Mouse (Mus musculus) hindbrain, embryonic 15.5 days (tissue): ENCODE data around the gene 4930452B06Rik. TPM values are rescaled to one million over a fixed set of nuclear protein-coding genes. Genes with fewer than 3 reads are reported as not detected.
"Not testable (repeated sequence)": the region's sequence is repeated elsewhere in the genome, so short reads cannot be mapped to it uniquely, and the experiment has no call there.

Experiments
- ATAC-seq: fragments of 200-750 bp; cut with Nextera tagmentation; 2 replicates; pipeline ENCODE4 v1.8.0; 2017; ENCODE audit warnings: low read depth, moderate number of reproducible peaks, moderate TSS enrichment; ENCODE audit not compliant: low FRiP score
- H3K27ac ChIP-seq: fragments of 300-500 bp; sonication (generic); replicated peaks from 2 replicates; pipeline ENCODE4 v1.5.1; 2015; ENCODE audit warnings: mild to moderate bottlenecking, inconsistent platforms
- H3K27me3 ChIP-seq: fragments of 300-500 bp; sonication (generic); 2 replicates; pipeline ENCODE4 v1.6.1; 2015; ENCODE audit warnings: control low read depth, inconsistent platforms
- H3K36me3 ChIP-seq: fragments of 300-500 bp; sonication (generic); 2 replicates; pipeline ENCODE4 v1.6.1; 2015; ENCODE audit warnings: control low read depth, inconsistent platforms
- H3K4me1 ChIP-seq: fragments of 300-500 bp; sonication (generic); replicated peaks from 2 replicates; pipeline ENCODE4 v1.6.1; 2015; ENCODE audit warnings: control low read depth, inconsistent platforms
- H3K4me2 ChIP-seq: fragments of 300-500 bp; sonication (generic); 2 replicates; pipeline ENCODE4 v1.6.1; 2015; ENCODE audit warnings: moderate library complexity, mild to moderate bottlenecking, inconsistent platforms
- H3K4me3 ChIP-seq: fragments of 300-500 bp; sonication (generic); 2 replicates; pipeline ENCODE4 v1.5.1; 2015; ENCODE audit warnings: mild to moderate bottlenecking, inconsistent platforms
- H3K9ac ChIP-seq: fragments of 300-500 bp; sonication (generic); 2 replicates; pipeline ENCODE4 v1.6.1; 2015; ENCODE audit warnings: inconsistent platforms
- H3K9me3 ChIP-seq: fragments of 300-500 bp; sonication (generic); 2 replicates; pipeline ENCODE4 v1.6.1; 2016; ENCODE audit warnings: control low read depth, inconsistent platforms
- WGBS: fragments of 180-500 bp; shearing (Covaris S2); methylation state at CpG from one replicate; pipeline ENCODE4 v1.1.7; 2015; 5-methylcytosine and 5-hydroxymethylcytosine counted together
- polyA plus RNA-seq: library from polyadenylated mRNA; unstranded; fragments of >200 nt; fragmentation: Nextera tagmentation; extraction: Ambion mirVana; gene quantifications from 2 replicates; pipeline ENCODE4 v1.2.1, GENCODE M21; 2015

4930452B06Rik gene
- polyA plus RNA-seq, 1 experiment from 2014 or later, result 7.5 TPM

DNA sequence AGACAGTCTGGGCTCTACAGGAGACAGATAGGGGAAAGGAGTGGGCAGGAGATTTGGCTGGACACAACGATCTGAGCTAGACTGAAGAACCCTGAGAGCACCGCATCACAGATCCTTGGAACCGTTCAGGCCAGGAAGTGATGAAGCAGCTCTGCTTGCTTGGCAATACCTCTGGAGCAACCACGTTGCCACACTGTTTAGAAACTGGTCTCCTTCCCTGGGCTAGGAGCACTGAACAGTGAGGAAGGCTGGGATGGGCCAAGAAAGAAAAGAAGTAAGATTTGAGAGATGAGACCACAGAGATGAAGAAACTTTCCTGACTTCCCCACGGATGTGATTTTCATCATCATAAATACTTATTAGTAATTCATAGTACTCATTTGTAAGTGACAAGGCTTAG lies 45.5 kb downstream of the 4930452B06Rik start:
- no peaks in the 10 kb centered on the region for H3K27me3 ChIP-seq
- no peaks in the 10 kb centered on the region for H3K9me3 ChIP-seq
- ATAC-seq, result no peak
- WGBS, result 90% methylated on average over 5 of the region's 5 CpGs
- no peaks in the 10 kb centered on the region for H3K36me3 ChIP-seq
- H3K9ac ChIP-seq, result no peak overlapping the region
- no peaks in the 10 kb centered on the region for H3K4me1 ChIP-seq
- no peak overlapping the region for H3K4me3 ChIP-seq
- no peak overlapping the region for H3K27ac ChIP-seq
- no peak overlapping the region for H3K4me2 ChIP-seq

DNA sequence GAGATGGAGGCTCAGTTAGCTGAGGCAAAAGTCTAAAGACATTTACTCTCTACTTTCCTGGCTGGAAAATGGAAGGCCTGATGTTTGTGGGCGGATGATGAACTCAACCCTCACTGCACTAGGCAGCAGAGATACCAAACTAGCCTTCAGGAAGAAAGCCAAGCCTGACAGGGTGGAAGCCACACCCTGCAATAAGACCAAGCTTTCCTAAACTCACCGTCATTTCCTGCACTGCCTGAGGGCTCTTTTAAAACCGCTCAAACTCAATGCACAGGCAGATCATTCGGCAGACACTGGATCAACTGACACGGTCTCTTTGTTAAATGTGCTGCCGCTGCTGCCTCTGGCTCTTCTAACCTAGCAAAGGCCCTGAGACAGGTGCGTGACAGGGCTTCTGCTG lies 50.4 kb downstream of the 4930452B06Rik start:
- Histone ChIP-seq H3K27ac (no peak overlapping the region), H3K4me3 (no peak overlapping the region), H3K9me3 (no peaks in the 10 kb centered on the region), H3K4me1 (no peaks in the 10 kb centered on the region), H3K4me2 (no peak overlapping the region), H3K9ac (no peak overlapping the region), H3K36me3 (no peaks in the 10 kb centered on the region), H3K27me3 (no peaks in the 10 kb centered on the region)
- no peak for ATAC-seq
- 75% methylated on average over 7 of the region's 7 CpGs for WGBS

DNA sequence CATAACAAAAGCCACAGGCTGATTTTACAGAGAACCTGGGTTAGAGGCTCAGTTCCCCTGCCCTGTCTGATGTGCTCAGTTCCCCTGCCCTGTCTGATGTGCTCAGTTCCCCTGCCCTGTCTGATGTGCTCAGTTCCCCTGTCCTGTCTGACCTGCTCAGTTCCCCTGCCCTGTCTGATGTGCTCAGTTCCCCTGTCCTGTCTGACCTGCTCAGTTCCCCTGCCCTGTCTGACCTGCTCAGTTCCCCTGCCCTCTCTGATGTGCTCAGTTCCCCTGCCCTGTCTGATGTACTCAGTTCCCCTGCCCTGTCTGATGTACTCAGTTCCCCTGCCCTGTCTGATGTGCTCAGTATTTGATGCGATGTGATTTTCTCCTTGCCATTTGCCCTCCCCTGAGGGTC lies 51.6 kb downstream of the 4930452B06Rik start:
- not testable (repeated sequence) for ATAC-seq, H3K36me3 ChIP-seq, H3K9ac ChIP-seq, H3K27me3 ChIP-seq, H3K27ac ChIP-seq, H3K4me2 ChIP-seq, H3K4me3 ChIP-seq, H3K4me1 ChIP-seq, H3K9me3 ChIP-seq
- WGBS, result 83% methylated on average over 1 of the region's 1 CpGs

DNA sequence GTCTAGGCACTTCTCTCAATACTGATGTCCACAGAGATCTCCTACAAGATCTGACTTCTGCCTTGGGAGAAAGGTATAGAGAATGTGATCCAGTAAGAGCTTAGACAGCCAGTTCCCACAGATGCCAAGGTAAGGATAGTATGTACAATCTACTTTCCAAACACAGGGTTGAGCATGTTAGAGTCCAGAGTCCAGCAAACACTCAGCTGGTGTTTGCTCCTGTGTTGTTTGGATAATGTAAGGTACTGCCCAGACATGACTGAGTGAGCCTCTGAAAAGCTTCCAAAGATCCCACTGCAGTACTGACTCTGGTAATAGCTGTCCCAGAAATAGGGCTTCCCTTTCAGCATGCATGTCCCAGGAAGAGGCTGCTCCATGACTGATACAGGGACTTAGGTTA lies 54.0 kb downstream of the 4930452B06Rik start:
- Histone ChIP-seq H3K9me3 (no peaks in the 10 kb centered on the region), H3K4me1 (0 out of 2 replicates have a peak, but pooled peaks cover 3% of the 10 kb centered on the region), H3K9ac (no peak overlapping the region), H3K4me3 (no peak overlapping the region), H3K27ac (no peak overlapping the region), H3K4me2 (no peak overlapping the region), H3K36me3 (no peaks in the 10 kb centered on the region), H3K27me3 (no peaks in the 10 kb centered on the region)
- ATAC-seq, result no peak

DNA sequence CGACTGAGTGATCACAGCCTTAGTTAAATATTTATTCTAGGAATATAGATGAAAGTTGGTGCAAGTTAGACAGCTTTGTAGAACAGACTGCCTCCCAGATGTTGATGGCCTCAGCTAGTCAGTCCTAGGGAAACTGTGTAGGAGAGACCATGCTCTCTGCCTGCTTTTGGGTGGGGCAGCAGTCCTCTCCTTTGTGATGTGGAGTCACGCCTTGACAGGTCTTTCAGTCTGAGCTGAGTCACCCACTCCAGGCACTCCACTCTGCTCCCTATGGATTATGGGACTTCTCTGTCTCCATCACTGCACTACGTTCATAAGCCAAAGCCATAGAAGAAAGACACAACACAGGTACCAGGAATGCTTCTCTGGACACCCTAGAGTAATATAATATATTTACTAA lies 55.9 kb downstream of the 4930452B06Rik start:
- no peaks in the 10 kb centered on the region for H3K9me3 ChIP-seq
- 84% methylated on average over 3 of the region's 3 CpGs for WGBS
- no peaks in the 10 kb centered on the region for H3K27me3 ChIP-seq

DNA sequence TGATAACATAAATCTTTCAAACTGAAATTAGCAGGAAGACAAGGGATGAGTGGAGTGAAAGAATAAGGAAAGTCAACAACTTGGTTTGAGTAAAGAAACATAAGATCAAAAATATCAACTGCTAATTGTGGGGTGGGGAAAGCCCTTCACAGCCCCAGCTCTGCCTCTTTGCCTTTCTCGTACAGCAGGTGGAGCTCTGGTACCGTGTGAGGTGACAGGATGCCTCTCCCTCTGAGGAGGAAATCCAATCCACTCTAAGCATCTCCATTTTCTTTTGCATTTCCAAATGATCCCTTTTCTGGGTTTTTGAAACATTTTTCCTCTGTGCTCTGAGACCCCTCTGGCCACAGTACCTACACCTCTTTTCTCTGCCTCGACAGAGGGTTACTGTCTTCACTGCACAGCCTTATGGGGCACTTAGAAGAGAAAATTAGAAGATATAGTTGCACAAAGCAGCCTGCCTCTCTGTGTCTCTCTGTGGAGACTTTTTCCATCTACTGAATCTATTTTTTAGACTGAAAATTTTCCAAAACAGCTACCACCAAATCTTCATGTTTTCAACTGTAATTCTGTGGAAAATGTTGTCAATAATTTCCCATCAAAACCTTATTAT lies 57.4 kb downstream of the 4930452B06Rik start:
- Histone ChIP-seq H3K4me3 (no peak overlapping the region), H3K4me2 (no peak overlapping the region), H3K4me1 (0 out of 2 replicates have a peak, but pooled peaks cover 3% of the 10 kb centered on the region), H3K9ac (no peak overlapping the region), H3K27me3 (no peaks in the 10 kb centered on the region), H3K36me3 (no peaks in the 10 kb centered on the region), H3K9me3 (no peaks in the 10 kb centered on the region), H3K27ac (peak overlapping the region; percentile 64)
- ATAC-seq, result peak; percentile 87
- WGBS, result 13% methylated on average over 3 of the region's 3 CpGs

More for the DNA sequence above, 55.9 kb downstream of the 4930452B06Rik start:
- Histone ChIP-seq H3K4me2 (no peak overlapping the region), H3K4me1 (0 out of 2 replicates have a peak, but pooled peaks cover 3% of the 10 kb centered on the region), H3K36me3 (no peaks in the 10 kb centered on the region), H3K4me3 (no peak overlapping the region), H3K27ac (no peak overlapping the region), H3K9ac (no peak overlapping the region)
- ATAC-seq, result no peak

DNA sequence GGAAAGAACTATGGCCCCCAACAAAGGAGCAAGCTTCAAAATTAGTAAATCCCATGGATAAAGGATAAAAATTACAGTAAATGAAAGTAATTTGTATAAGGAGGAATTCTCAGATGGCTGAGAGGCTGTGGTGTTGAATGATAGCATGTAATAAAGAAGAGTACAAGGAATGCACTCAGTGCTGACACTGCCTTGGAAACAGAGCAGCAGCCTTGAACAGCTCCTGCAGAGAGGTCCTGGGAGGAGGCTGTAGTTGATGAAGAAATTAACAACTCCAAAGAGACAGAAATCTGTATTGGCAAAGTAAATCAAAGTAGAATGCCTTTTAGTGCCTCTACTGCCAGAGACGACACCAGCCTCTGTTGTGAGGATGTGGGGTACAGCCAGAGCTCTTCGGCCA lies 61.1 kb downstream of the 4930452B06Rik start:
- no peak for ATAC-seq
- Histone ChIP-seq H3K9me3 (no peaks in the 10 kb centered on the region), H3K4me2 (no peak overlapping the region), H3K27ac (no peak overlapping the region), H3K4me3 (no peak overlapping the region), H3K4me1 (0 out of 2 replicates have a peak, but pooled peaks cover 3% of the 10 kb centered on the region), H3K9ac (no peak overlapping the region), H3K36me3 (no peaks in the 10 kb centered on the region), H3K27me3 (no peaks in the 10 kb centered on the region)
- 70% methylated on average over 2 of the region's 2 CpGs for WGBS

DNA sequence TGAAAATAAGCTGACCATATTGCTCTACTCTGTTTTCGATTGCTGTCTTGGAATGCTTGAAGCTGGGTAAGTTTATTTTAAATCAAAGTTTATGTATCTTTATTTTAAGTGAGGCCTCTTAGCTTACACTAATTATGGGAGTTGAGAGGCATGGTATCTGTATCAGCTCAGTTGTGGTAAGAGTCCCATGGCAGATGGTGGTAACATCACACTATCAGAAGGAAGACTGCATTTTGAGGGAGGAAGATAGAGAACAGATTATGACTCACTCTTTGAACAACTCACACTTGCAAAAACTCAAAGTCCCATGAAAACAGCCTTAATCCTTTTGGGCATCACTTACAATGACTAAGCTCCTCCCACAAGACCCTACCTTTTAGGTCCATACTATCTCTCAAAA lies 81.0 kb downstream of the 4930452B06Rik start:
- no peak overlapping the region for H3K4me2 ChIP-seq
- H3K36me3 ChIP-seq, result no peaks in the 10 kb centered on the region
- H3K9ac ChIP-seq, result no peak overlapping the region
- no peak overlapping the region for H3K27ac ChIP-seq
- H3K4me3 ChIP-seq, result no peak overlapping the region
- ATAC-seq, result no peak
- 91% methylated on average over 1 of the region's 1 CpGs for WGBS
- H3K9me3 ChIP-seq, result no peaks in the 10 kb centered on the region
- H3K27me3 ChIP-seq, result no peaks in the 10 kb centered on the region
- no peaks in the 10 kb centered on the region for H3K4me1 ChIP-seq

DNA sequence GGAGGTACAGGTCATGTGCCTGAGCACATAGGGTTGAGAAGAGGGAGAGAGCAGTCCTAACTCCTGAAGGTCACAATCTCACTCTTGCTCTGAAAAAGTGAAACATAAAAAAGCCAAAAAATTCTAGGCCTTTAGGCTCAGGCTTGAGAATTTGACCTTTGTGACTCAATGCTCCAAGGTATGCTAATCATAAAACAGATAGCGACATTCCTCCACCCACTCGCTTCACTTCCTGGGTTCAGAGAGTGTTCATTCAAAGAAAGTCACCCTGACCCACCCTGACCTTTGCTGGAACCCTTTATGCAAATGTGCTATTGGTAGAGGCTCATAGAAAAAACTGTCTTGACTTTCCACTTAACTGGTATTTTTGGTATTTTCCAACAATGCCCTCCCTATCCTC lies 115.0 kb downstream of the 4930452B06Rik start:
- H3K27me3 ChIP-seq, ATAC-seq: not testable (repeated sequence)
- 85% methylated on average over 2 of the region's 2 CpGs for WGBS

DNA sequence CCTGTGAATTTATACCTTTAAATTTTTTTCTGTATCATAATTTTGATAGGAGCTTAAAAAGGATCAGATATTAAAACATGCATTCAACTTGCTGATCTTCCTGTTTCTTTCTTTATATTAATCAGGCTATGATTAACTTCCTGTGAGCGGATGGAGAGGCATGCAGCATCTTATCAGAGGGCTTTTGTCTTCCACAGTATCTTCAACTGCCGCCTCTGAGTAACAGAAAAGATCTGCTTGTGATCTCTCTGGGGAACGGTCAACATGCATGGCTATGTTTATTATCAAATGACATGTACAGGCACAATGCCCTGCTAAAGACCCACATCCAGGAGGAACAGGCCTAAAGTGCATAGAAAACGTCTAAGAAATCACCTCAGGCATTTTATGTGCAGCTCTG lies 116.9 kb downstream of the 4930452B06Rik start:
- no peaks in the 10 kb centered on the region for H3K4me1 ChIP-seq
- H3K4me2 ChIP-seq, result no peak overlapping the region
- H3K27me3 ChIP-seq, result no peaks in the 10 kb centered on the region
- no peaks in the 10 kb centered on the region for H3K36me3 ChIP-seq
- H3K9me3 ChIP-seq, result no peaks in the 10 kb centered on the region
- no peak overlapping the region for H3K27ac ChIP-seq
- no peak overlapping the region for H3K9ac ChIP-seq
- H3K4me3 ChIP-seq, result no peak overlapping the region
- 64% methylated on average over 4 of the region's 4 CpGs for WGBS
- no peak for ATAC-seq

More for the DNA sequence above, 115.0 kb downstream of the 4930452B06Rik start:
- not testable (repeated sequence) for H3K27ac ChIP-seq, H3K9me3 ChIP-seq, H3K36me3 ChIP-seq, H3K9ac ChIP-seq, H3K4me3 ChIP-seq, H3K4me1 ChIP-seq, H3K4me2 ChIP-seq

DNA sequence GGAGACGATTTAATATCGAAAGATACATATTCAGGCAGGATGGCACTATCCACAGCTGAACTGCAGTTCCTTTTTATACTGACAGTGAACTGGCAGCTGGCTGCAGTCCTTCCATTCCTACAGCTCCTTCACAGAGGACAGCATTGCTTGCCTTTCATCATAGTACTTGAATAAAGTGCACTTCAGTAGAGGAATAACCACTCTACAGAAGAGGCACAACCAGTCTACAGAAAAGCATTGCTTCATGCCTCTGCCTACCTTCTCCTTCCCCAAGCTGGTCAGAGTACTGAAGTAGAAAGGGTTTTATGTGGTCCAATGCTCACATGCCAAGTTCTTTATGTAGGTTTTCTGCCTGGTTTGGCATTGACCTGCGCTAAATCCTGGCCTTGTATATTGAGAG lies 130.0 kb downstream of the 4930452B06Rik start:
- no peak overlapping the region for H3K27ac ChIP-seq
- H3K9me3 ChIP-seq, result no peaks in the 10 kb centered on the region
- no peaks in the 10 kb centered on the region for H3K4me1 ChIP-seq
- H3K27me3 ChIP-seq, result no peaks in the 10 kb centered on the region
- no peak overlapping the region for H3K9ac ChIP-seq
- 98% methylated on average over 3 of the region's 3 CpGs for WGBS
- H3K36me3 ChIP-seq, result no peaks in the 10 kb centered on the region
- no peak for ATAC-seq
- no peak overlapping the region for H3K4me2 ChIP-seq
- no peak overlapping the region for H3K4me3 ChIP-seq

DNA sequence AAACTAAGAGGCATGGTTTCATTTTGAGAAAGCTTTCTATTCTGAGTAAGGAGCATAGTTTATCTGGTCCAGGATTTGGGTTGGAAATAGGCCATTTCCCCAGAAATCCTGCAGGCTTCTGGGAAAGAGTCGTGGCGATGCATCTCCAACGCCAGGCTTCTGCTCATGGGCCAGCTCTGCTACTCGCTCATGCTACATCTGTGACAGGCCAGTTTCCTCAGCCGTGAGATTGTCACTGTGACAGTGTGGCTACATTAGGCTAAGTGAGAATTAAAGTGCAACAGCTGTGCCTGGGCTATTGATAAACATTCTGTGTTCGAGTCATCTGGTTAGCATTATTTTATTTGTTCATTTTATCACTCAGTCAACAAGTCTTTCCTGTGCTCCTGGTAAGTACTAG lies 140.8 kb downstream of the 4930452B06Rik start:
- no peak overlapping the region for H3K4me3 ChIP-seq

DNA sequence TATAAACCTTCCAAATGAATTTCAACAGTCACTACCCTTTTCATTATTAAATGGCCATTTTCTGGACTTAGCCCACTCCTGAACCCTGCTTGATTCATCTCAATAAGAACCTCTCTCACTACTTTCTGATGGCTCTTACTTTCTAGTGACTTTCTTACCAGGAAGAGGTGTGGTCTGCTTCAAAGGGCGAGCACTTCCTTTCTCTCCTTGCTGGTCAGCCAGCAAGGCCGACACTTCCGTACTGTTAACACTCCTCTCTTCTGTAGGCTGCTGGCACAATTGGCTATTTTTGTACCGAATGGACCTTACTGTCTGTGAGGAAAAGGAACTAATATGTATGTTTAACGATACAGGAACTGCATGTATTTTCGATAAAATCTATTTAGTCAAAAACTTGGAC lies 148.4 kb downstream of the 4930452B06Rik start:
- Histone ChIP-seq H3K27ac (no peak overlapping the region), H3K4me3 (no peak overlapping the region), H3K36me3 (no peaks in the 10 kb centered on the region), H3K4me2 (no peak overlapping the region), H3K9ac (no peak overlapping the region), H3K27me3 (no peaks in the 10 kb centered on the region), H3K9me3 (no peaks in the 10 kb centered on the region), H3K4me1 (no peaks in the 10 kb centered on the region)
- WGBS, result 87% methylated on average over 6 of the region's 6 CpGs
- ATAC-seq, result no peak

More for the DNA sequence above, 140.8 kb downstream of the 4930452B06Rik start:
- H3K27me3 ChIP-seq, result no peaks in the 10 kb centered on the region
- H3K36me3 ChIP-seq, result no peaks in the 10 kb centered on the region
- no peak overlapping the region for H3K27ac ChIP-seq
- no peak overlapping the region for H3K9ac ChIP-seq
- no peak overlapping the region for H3K4me2 ChIP-seq
- WGBS, result 87% methylated on average over 6 of the region's 6 CpGs
- H3K4me1 ChIP-seq, result no peaks in the 10 kb centered on the region
- no peak for ATAC-seq
- H3K9me3 ChIP-seq, result no peaks in the 10 kb centered on the region
